Comparison of ENCODE assay signal across 8 mouse cellular contexts in the genomic region with DNA sequence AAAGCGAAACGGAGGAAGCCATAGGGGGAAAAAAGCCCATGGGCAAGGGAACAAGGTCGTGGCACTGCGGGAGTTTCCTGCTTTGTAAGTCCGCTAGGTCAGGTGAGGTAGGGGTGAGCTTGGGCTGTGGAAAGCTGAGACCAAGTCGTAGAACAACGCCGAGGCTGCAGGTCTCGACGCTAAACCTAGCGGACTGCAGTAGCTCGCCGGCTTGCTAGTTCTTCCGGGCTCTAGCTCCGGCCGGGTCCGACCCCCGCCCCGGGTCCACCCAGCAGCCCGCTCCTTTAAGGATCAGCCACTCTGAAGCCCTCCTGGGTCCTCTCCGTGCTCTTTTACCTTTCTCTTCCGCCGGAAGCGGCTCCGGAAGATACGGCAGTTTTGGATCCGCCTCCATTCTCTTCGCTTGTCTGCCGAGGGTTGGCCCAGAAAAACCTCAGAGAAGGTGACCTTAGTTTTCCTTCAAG. TPM values are rescaled to one million over a fixed set of nuclear protein-coding genes. Genes with fewer than 3 reads are reported as not detected.
DNase-seq lines count a peak whose midpoint lies in the region; ATAC-seq and TF ChIP-seq lines count a peak whose summit lies in the region.

No protein-coding gene starts in this region.

- WGBS in bone marrow, adult 2 months, result under 1% methylated on average over 29 of the region's 29 CpGs
- 3% methylated on average over 29 of the region's 29 CpGs for WGBS in heart, embryonic 12.5 days
- under 1% methylated on average over 29 of the region's 29 CpGs for WGBS in kidney, embryonic 15.5 days
- 1% methylated on average over 29 of the region's 29 CpGs for WGBS in liver, embryonic 12.5 days (ENCODE audit: insufficient replicate concordance)
- WGBS in stomach, embryonic 14.5 days, result 2% methylated on average over 29 of the region's 29 CpGs

- H3K9ac ChIP-seq in heart, embryonic 12.5 days, result peak overlapping the region; percentile 72
- peak overlapping the region; percentile 56 for H3K9ac ChIP-seq in kidney, embryonic 15.5 days
- peak overlapping the region; percentile 83 for H3K9ac ChIP-seq in liver, embryonic 12.5 days
- H3K9ac ChIP-seq in stomach, embryonic 14.5 days (replicated peaks; ENCODE audit: low read depth, low read length), result peak overlapping the region; percentile 50

- peak overlapping the region; percentile 45; the same call in 1 of the 2 replicates for H3K27ac ChIP-seq in bone marrow, adult 2 months (ENCODE audit: control insufficient read depth, insufficient read depth, low read depth, low read length, poor library complexity)
- no peak overlapping the region for H3K27ac ChIP-seq in embryonic fibroblast, embryonic 13.5 days (ENCODE audit: insufficient read depth, low read length)
- H3K27ac ChIP-seq in heart, embryonic 12.5 days (ENCODE audit: poor library complexity, severe bottlenecking), result peak overlapping the region; percentile 69
- peak overlapping the region; percentile 85 for H3K27ac ChIP-seq in kidney, embryonic 15.5 days
- H3K27ac ChIP-seq in liver, embryonic 12.5 days, result peak overlapping the region; percentile 74
- H3K27ac ChIP-seq in stomach, embryonic 14.5 days (ENCODE audit: low read length), result no peak overlapping the region

- no peaks in the 10 kb centered on the region for H3K36me3 ChIP-seq in heart, embryonic 12.5 days
- H3K36me3 ChIP-seq in kidney, embryonic 15.5 days, result no peaks in the 10 kb centered on the region
- no peaks in the 10 kb centered on the region for H3K36me3 ChIP-seq in liver, embryonic 12.5 days
- H3K36me3 ChIP-seq in stomach, embryonic 14.5 days (ENCODE audit: control insufficient read depth, insufficient read depth, low read length), result no peaks in the 10 kb centered on the region

- peak overlapping the region; percentile 83 for H3K4me3 ChIP-seq in bone marrow, adult 2 months (replicated peaks; ENCODE audit: control insufficient read depth, low read depth, low read length)
- peak overlapping the region; percentile 35 for H3K4me3 ChIP-seq in embryonic fibroblast, embryonic 13.5 days (ENCODE audit: insufficient read depth, low read length)
- peak overlapping the region; percentile 56 for H3K4me3 ChIP-seq in heart, embryonic 12.5 days
- peak overlapping the region; percentile 54 for H3K4me3 ChIP-seq in kidney, embryonic 15.5 days (replicated peaks)
- H3K4me3 ChIP-seq in liver, embryonic 12.5 days, result peak overlapping the region; percentile 73
- H3K4me3 ChIP-seq in stomach, embryonic 14.5 days (ENCODE audit: low read depth, low read length), result peak overlapping the region; percentile 55

- no peak for TF ChIP-seq CTCF in bone marrow, adult 2 months (IDR thresholded peaks at IDR 0.05; ENCODE audit: control insufficient read depth, insufficient read depth, low read length)
- TF ChIP-seq CTCF in embryonic fibroblast, embryonic 13.5 days (IDR thresholded peaks at IDR 0.05; ENCODE audit: borderline replicate concordance, insufficient read depth, low read length), result no peak

- H3K4me2 ChIP-seq in heart, embryonic 12.5 days, result peak overlapping the region; percentile 75
- H3K4me2 ChIP-seq in kidney, embryonic 15.5 days, result peak overlapping the region; percentile 73
- peak overlapping the region; percentile 75 for H3K4me2 ChIP-seq in liver, embryonic 12.5 days
- peak overlapping the region; percentile 57 for H3K4me2 ChIP-seq in stomach, embryonic 14.5 days (replicated peaks; ENCODE audit: low read depth, low read length)

- H3K4me1 ChIP-seq in bone marrow, adult 2 months (ENCODE audit: control insufficient read depth, insufficient read depth, low read length), result no peaks in the 10 kb centered on the region; the same call in 1 of the 2 replicates
- no peaks in the 10 kb centered on the region for H3K4me1 ChIP-seq in embryonic fibroblast, embryonic 13.5 days (ENCODE audit: control insufficient read depth, insufficient read depth, low read length)
- peaks cover 17% of the 10 kb centered on the region for H3K4me1 ChIP-seq in heart, embryonic 12.5 days (replicated peaks)
- H3K4me1 ChIP-seq in kidney, embryonic 15.5 days, result peaks cover 25% of the 10 kb centered on the region
- peaks cover 50% of the 10 kb centered on the region for H3K4me1 ChIP-seq in liver, embryonic 12.5 days
- H3K4me1 ChIP-seq in stomach, embryonic 14.5 days (ENCODE audit: control insufficient read depth, insufficient read depth, low read length), result peaks cover 4% of the 10 kb centered on the region; the same call in 1 of the 2 replicates

- peak; percentile 50 for ATAC-seq in heart, embryonic 12.5 days (ENCODE audit: insufficient number of reproducible peaks, low FRiP score)
- peak; percentile 13; the same call in 1 of the 2 replicates for ATAC-seq in kidney, embryonic 15.5 days (replicated peaks; ENCODE audit: low FRiP score)
- ATAC-seq in liver, embryonic 12.5 days, result peak; percentile 66
- peak; percentile 40 for ATAC-seq in stomach, embryonic 14.5 days (ENCODE audit: insufficient number of reproducible peaks, insufficient read depth, low FRiP score, low read depth)

- no peaks in the 10 kb centered on the region for H3K9me3 ChIP-seq in heart, embryonic 12.5 days (replicated peaks)
- H3K9me3 ChIP-seq in kidney, embryonic 15.5 days (replicated peaks), result no peaks in the 10 kb centered on the region
- no peaks in the 10 kb centered on the region for H3K9me3 ChIP-seq in liver, embryonic 12.5 days (replicated peaks)
- no peaks in the 10 kb centered on the region for H3K9me3 ChIP-seq in stomach, embryonic 14.5 days (ENCODE audit: control insufficient read depth, low read depth, low read length)

- peak; percentile 30; the same call in 1 of the 2 replicates for TF ChIP-seq POLR2A in bone marrow, adult 2 months (IDR thresholded peaks at IDR 0.05; ENCODE audit: borderline replicate concordance, control insufficient read depth, low read depth, low read length)
- peak; percentile 70 for TF ChIP-seq POLR2A in embryonic fibroblast, embryonic 13.5 days (IDR thresholded peaks at IDR 0.05; ENCODE audit: low read depth, low read length)

- H3K27me3 ChIP-seq in heart, embryonic 12.5 days (replicated peaks), result peaks cover 13% of the 10 kb centered on the region
- peaks cover 13% of the 10 kb centered on the region for H3K27me3 ChIP-seq in kidney, embryonic 15.5 days
- peaks cover 17% of the 10 kb centered on the region for H3K27me3 ChIP-seq in liver, embryonic 12.5 days (replicated peaks)
- no peaks in the 10 kb centered on the region; the same call in 1 of the 2 replicates for H3K27me3 ChIP-seq in stomach, embryonic 14.5 days (ENCODE audit: control insufficient read depth, insufficient read depth, low read length)

- peak; percentile 42 for DNase-seq in 3T3-L1 (ENCODE audit: low read depth, low spot score)
- peak; percentile 54 to 58 for DNase-seq in natural killer cell, adult 2 months (ENCODE audit: low spot score in 2 of 2)

RNA-seq across cellular contexts. Expression of a gene that starts 3.1 kb away (rescaled TPM):
- polyA plus RNA-seq in bone marrow, adult 2 months (2011; ENCODE audit: insufficient read depth, insufficient read length, low replicate concordance, missing spikeins), result not detected in 2 replicates
- polyA plus RNA-seq in embryonic fibroblast, embryonic 13.5 days (2011; ENCODE audit: insufficient read length, low read depth, missing spikeins), result 0.39 TPM in 1 of 2 replicates, not detected in the other
- polyA plus RNA-seq in heart, embryonic 12.5 days (2016; fragmentation: Nextera tagmentation; extraction: Ambion mirVana), result 0.66 and 0.74 TPM in 2 replicates
- 1.1 and 1.6 TPM in 2 replicates for polyA plus RNA-seq in kidney, embryonic 15.5 days (2015; fragmentation: Nextera tagmentation; extraction: Ambion mirVana)
- polyA plus RNA-seq in liver, embryonic 12.5 days (2016; fragmentation: Nextera tagmentation; extraction: Ambion mirVana), result 0.49 and 0.75 TPM in 2 replicates
- polyA plus RNA-seq in stomach, embryonic 14.5 days (2014; fragmentation: Nextera tagmentation; extraction: Ambion mirVana), result 0.22 and 1.2 TPM in 2 replicates

RNA-seq across cellular contexts. Expression of a gene that starts 17.1 kb away (rescaled TPM):
- polyA plus RNA-seq in bone marrow, adult 2 months (2011; ENCODE audit: insufficient read depth, insufficient read length, low replicate concordance, missing spikeins), result 3.2 and 25.9 TPM in 2 replicates
- 4.7 and 9.2 TPM in 2 replicates for polyA plus RNA-seq in embryonic fibroblast, embryonic 13.5 days (2011; ENCODE audit: insufficient read length, low read depth, missing spikeins)
- 10.7 and 11.6 TPM in 2 replicates for polyA plus RNA-seq in heart, embryonic 12.5 days (2016; fragmentation: Nextera tagmentation; extraction: Ambion mirVana)
- 18.9 and 19.1 TPM in 2 replicates for polyA plus RNA-seq in kidney, embryonic 15.5 days (2015; fragmentation: Nextera tagmentation; extraction: Ambion mirVana)
- polyA plus RNA-seq in liver, embryonic 12.5 days (2016; fragmentation: Nextera tagmentation; extraction: Ambion mirVana), result 4.8 and 6.2 TPM in 2 replicates
- polyA plus RNA-seq in stomach, embryonic 14.5 days (2014; fragmentation: Nextera tagmentation; extraction: Ambion mirVana), result 13.9 and 16.6 TPM in 2 replicates

RNA-seq across cellular contexts. Expression of a gene that starts 17.1 kb away (rescaled TPM):
- 8.8 and 11.9 TPM in 2 replicates for polyA plus RNA-seq in bone marrow, adult 2 months (2011; ENCODE audit: insufficient read depth, insufficient read length, low replicate concordance, missing spikeins)
- polyA plus RNA-seq in embryonic fibroblast, embryonic 13.5 days (2011; ENCODE audit: insufficient read length, low read depth, missing spikeins), result 18.4 and 18.6 TPM in 2 replicates
- polyA plus RNA-seq in heart, embryonic 12.5 days (2016; fragmentation: Nextera tagmentation; extraction: Ambion mirVana), result 19.1 and 22.8 TPM in 2 replicates
- 38.1 and 39.8 TPM in 2 replicates for polyA plus RNA-seq in kidney, embryonic 15.5 days (2015; fragmentation: Nextera tagmentation; extraction: Ambion mirVana)
- polyA plus RNA-seq in liver, embryonic 12.5 days (2016; fragmentation: Nextera tagmentation; extraction: Ambion mirVana), result 20.8 and 22.9 TPM in 2 replicates
- 31.8 and 33.7 TPM in 2 replicates for polyA plus RNA-seq in stomach, embryonic 14.5 days (2014; fragmentation: Nextera tagmentation; extraction: Ambion mirVana)

RNA-seq across cellular contexts. Expression of a gene that starts 52.6 kb away (rescaled TPM):
- 0.72 TPM in 1 of 2 replicates, not detected in the other for polyA plus RNA-seq in bone marrow, adult 2 months (2011; ENCODE audit: insufficient read depth, insufficient read length, low replicate concordance, missing spikeins)
- not detected in 2 replicates for polyA plus RNA-seq in embryonic fibroblast, embryonic 13.5 days (2011; ENCODE audit: insufficient read length, low read depth, missing spikeins)
- polyA plus RNA-seq in heart, embryonic 12.5 days (2016; fragmentation: Nextera tagmentation; extraction: Ambion mirVana), result 0.50 and 0.79 TPM in 2 replicates
- polyA plus RNA-seq in kidney, embryonic 15.5 days (2015; fragmentation: Nextera tagmentation; extraction: Ambion mirVana), result 1.7 TPM in 2 replicates
- polyA plus RNA-seq in liver, embryonic 12.5 days (2016; fragmentation: Nextera tagmentation; extraction: Ambion mirVana), result 0.10 and 0.15 TPM in 2 replicates
- polyA plus RNA-seq in stomach, embryonic 14.5 days (2014; fragmentation: Nextera tagmentation; extraction: Ambion mirVana), result 0.49 and 0.69 TPM in 2 replicates

Comparison
In these comparisons a context has a peak if more than half of its experiments do, and no peak if none do; other contexts are left out.
1. H3K27ac ChIP-seq: peak in bone marrow, adult 2 months (single experiment), heart, embryonic 12.5 days (single experiment), kidney, embryonic 15.5 days (single experiment) and liver, embryonic 12.5 days (single experiment); none in embryonic fibroblast, embryonic 13.5 days (single experiment) and stomach, embryonic 14.5 days (single experiment).
2. ATAC-seq: peak in every context shown above with its lines; median percentile 66 in liver, embryonic 12.5 days; 50 in heart, embryonic 12.5 days; 40 in stomach, embryonic 14.5 days; 13 in kidney, embryonic 15.5 days.
3. Peak in every context shown above with its lines, with median percentiles within 50 percentile points of each other: H3K4me3 ChIP-seq, H3K4me2 ChIP-seq and H3K9ac ChIP-seq.